Mouse (Mus musculus) regulatory T cell (primary cell): ENCODE data around the gene Wfdc21.

ENCODE experiments used
- in situ Hi-C: fragments of 300-600 bp; cut with MboI, MseI; formaldehyde crosslinking; loops from one replicate; pipeline ENCODE4 v1.15.1; 2025; ENCODE audit warnings: high pct_unique_total_duplicates

Wfdc21 gene

DNA sequence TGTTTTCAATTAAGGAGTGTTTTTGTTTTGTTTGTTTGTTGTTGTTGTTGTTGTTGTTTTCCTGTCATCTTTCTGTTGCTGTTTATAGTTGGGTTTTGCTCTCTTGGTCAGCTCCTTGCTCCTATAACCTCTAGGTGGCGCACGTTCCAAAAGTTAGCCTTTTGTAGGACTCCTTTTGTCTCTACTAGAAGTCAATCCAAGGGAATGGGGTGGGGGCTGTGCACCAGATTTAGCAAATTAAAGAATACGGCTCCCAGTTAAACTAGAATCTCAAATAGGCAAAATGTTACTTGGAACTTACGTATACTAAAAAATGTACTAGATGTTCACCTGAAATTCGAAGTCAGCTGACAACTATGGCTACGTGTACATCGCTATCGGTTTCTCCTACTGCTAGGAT, 55.4 kb downstream of the Wfdc21 start:
- in situ Hi-C loops = loop anchor here (5.0 kb wide), 1 partner anchor 125 kb away; no protein-coding TSS in a partner anchor
